Mouse (Mus musculus) testis, adult 2 months (tissue): ENCODE measurements around the gene Cyp4a10. TPM values are rescaled to one million over a fixed set of nuclear protein-coding genes. Genes with fewer than 3 reads are reported as not detected.
"Not testable (repeated sequence)": the region's sequence is repeated elsewhere in the genome, so short reads cannot be mapped to it uniquely, and the experiment has no call there.

Experiments used
- H3K27ac ChIP-seq: fragments of 200-500 bp; 2 replicates; pipeline ENCODE4 v1.5.1; 2012; ENCODE audit warnings: low read depth, low read length; ENCODE audit not compliant: control insufficient read depth, insufficient read depth
- H3K27me3 ChIP-seq: fragments of 200-500 bp; 2 replicates; pipeline ENCODE4 v1.6.1; 2012; ENCODE audit warnings: mild to moderate bottlenecking, low read length, moderate library complexity; ENCODE audit not compliant: control insufficient read depth, insufficient read depth
- H3K36me3 ChIP-seq: fragments of 200-500 bp; 2 replicates; pipeline ENCODE4 v1.6.1; 2012; ENCODE audit warnings: mild to moderate bottlenecking, low read length; ENCODE audit not compliant: control insufficient read depth, insufficient read depth
- H3K4me1 ChIP-seq: fragments of 200-500 bp; 2 replicates; pipeline ENCODE4 v1.6.1; 2012; ENCODE audit warnings: low read length; ENCODE audit not compliant: control insufficient read depth, insufficient read depth
- H3K4me3 ChIP-seq: fragments of 200-500 bp; 2 replicates; pipeline ENCODE4 v1.5.1; 2012; ENCODE audit warnings: low read depth, mild to moderate bottlenecking, low read length, moderate library complexity, mixed read lengths; ENCODE audit not compliant: control insufficient read depth
- CTCF ChIP-seq: fragments of 200-500 bp; IDR thresholded peaks from 2 replicates; pipeline ENCODE4 v1.5.1; 2012; ENCODE audit warnings: low read depth, mild to moderate bottlenecking, inconsistent platforms, low read length, moderate library complexity; ENCODE audit not compliant: control insufficient read depth, insufficient read depth, insufficient replicate concordance
- POLR2A ChIP-seq: fragments of 200-500 bp; IDR thresholded peaks from 2 replicates; pipeline ENCODE4 v1.6.1; 2012; ENCODE audit warnings: low read depth, mild to moderate bottlenecking, inconsistent platforms, low read length, moderate library complexity; ENCODE audit not compliant: control insufficient read depth
- polyA plus RNA-seq: library from polyadenylated mRNA; depleted of rRNA; stranded (reverse); fragments of >200 nt; gene quantifications from 2 replicates; pipeline ENCODE4 v1.2.3, GENCODE M21; 2012; rRNA removed

Cyp4a10 gene
- 0.05 TPM in 1 of 2 replicates, not detected in the other for polyA plus RNA-seq

- H3K4me1 ChIP-seq, H3K36me3 ChIP-seq, H3K27ac ChIP-seq, H3K4me3 ChIP-seq, H3K27me3 ChIP-seq: not testable (repeated sequence)
Measured at GRCm38 (mm10) chr4:115518000-115518399, at the start of gene Cyp4a10. TSS of gene Cyp4a10 (plus strand) at chr4:115518264.

DNA sequence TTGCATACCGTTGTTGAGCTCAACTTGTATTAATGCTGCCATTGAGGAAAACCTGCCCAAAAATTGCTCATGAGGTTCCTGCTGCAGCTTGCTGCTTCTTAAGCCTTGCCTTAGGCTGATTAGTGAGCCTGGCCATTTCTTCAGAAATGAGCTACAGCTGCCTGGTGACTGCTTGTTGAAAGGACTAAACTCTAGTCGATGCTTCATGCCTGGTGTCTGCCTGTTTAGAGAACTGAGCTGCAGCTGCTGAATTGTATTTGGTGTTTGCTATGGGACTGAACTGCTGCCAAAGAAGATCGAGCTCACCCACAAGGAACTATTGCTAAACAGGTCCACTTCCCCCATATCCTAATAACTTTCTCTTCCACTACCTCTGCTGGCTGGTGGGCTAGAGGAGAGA, 44.5 kb upstream of the Cyp4a10 start:
- H3K4me3 ChIP-seq, H3K36me3 ChIP-seq, H3K27ac ChIP-seq, H3K27me3 ChIP-seq, H3K4me1 ChIP-seq: not testable (repeated sequence)

GRCm38 (mm10) chr4:115476051-115476450, 42.0 kb upstream of the Cyp4a10 start:
- H3K4me1 ChIP-seq, H3K27ac ChIP-seq, H3K36me3 ChIP-seq: not testable (repeated sequence)

DNA sequence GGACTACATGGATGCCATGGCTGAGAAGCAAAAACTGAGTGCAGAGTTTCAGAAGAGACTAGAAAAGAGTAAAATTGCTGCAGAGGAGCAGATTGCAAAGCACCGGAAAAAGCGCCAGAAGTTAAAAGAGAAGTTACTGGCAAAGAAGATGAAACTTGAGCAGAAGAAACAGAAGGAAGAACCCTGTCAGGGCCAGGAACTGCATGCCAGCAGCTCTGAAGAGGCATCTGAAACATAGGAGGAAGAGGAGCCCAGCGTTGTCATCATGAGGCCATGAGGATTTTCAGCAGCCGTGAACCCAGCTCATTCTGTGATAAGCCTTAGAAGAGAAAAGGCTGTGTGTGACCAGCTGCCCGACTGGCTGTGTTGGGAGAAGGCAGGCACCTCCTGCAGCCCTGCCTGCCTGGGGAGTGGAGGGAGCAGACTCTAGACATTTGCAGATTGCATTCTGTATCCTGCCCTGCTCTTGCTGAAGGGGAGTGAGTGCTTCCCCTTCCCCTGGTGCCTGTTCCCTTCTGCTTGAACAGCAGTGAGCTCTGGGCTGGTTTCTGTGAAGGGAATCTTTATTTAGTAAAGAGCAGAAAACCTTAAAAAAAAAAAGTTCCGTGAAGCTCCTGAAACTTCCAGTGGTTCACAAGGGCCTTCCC, 36.9 kb upstream of the Cyp4a10 start:
- TF ChIP-seq POLR2A (no peak), CTCF (no peak)
- Histone ChIP-seq H3K27ac (no peak overlapping the region), H3K4me3 (no peak overlapping the region), H3K4me1 (no peaks in the 10 kb centered on the region), H3K27me3 (no peaks in the 10 kb centered on the region), H3K36me3 (no peaks in the 10 kb centered on the region)

More at GRCm38 (mm10) chr4:115476051-115476450, 42.0 kb upstream of the Cyp4a10 start:
- not testable (repeated sequence) for H3K4me3 ChIP-seq, H3K27me3 ChIP-seq

- H3K27ac ChIP-seq = no peak within 1 kb of the TSS
Measured at GRCm38 (mm10) chr4:115496001-115496400, 22.1 kb upstream of the Cyp4a10 start, which contains the start of gene Cyp4a14. TSS of gene Cyp4a14 (minus strand) at chr4:115496142.

GRCm38 (mm10) chr4:115497466-115497865, 20.6 kb upstream of the Cyp4a10 start:
- no peaks in the 10 kb centered on the region for H3K27me3 ChIP-seq
- H3K4me3 ChIP-seq = no peak overlapping the region
- no peak overlapping the region for H3K27ac ChIP-seq
- no peaks in the 10 kb centered on the region for H3K4me1 ChIP-seq
- H3K36me3 ChIP-seq = no peaks in the 10 kb centered on the region
- no peak for TF ChIP-seq POLR2A
- TF ChIP-seq CTCF = no peak

More at GRCm38 (mm10) chr4:115496001-115496400, 22.1 kb upstream of the Cyp4a10 start, which contains the start of gene Cyp4a14:
- no peaks in the 10 kb centered on the region for H3K27me3 ChIP-seq
- no peaks in the 10 kb centered on the region for H3K4me1 ChIP-seq
- no peak within 1 kb of the TSS for H3K4me3 ChIP-seq
- no peaks in the 10 kb centered on the region for H3K36me3 ChIP-seq
- TF ChIP-seq POLR2A (no peak), CTCF (no peak)

DNA sequence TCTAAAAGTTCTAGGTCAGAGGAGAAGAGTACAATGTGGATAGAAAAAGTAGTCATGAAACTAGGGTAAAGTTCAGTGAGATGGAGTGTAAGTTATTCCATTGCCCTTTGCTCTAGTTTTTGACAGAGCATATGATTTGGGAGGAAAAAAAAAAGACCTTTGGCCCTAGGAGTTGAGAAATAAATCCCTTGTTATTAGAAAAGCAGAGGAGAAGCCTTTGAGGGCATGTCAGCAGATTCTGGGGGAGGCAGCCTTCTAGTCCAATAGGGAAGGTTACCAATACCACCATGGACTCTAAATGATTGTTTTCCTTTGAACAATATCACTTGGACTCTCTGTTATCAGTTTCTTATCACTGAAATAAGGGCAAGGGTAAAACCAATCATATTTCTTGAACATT, 4.1 kb upstream of the Cyp4a10 start:
- H3K27ac ChIP-seq, H3K4me3 ChIP-seq, H3K4me1 ChIP-seq, H3K36me3 ChIP-seq, H3K27me3 ChIP-seq: not testable (repeated sequence)

GRCm38 (mm10) chr4:115519444-115519843, 1.4 kb downstream of the Cyp4a10 start:
- no peak overlapping the region for H3K27ac ChIP-seq
- H3K4me1 ChIP-seq = no peaks in the 10 kb centered on the region
- no peak for TF ChIP-seq POLR2A
- TF ChIP-seq CTCF = no peak
- H3K4me3 ChIP-seq = no peak overlapping the region
- H3K27me3 ChIP-seq = no peaks in the 10 kb centered on the region
- no peaks in the 10 kb centered on the region for H3K36me3 ChIP-seq
